Mouse (Mus musculus) erythroblast, embryonic 14.5 days (primary cell): ENCODE results near the gene Arhgap30.

ENCODE experiments used
- GATA1 ChIP-seq: IDR thresholded peaks from 2 replicates; pipeline ENCODE4 v1.6.1; 2012; ENCODE audit warnings: low read length, inconsistent platforms, mixed read lengths
- TAL1 ChIP-seq: IDR thresholded peaks from 3 replicates; pipeline ENCODE4 v1.6.1; 2012; ENCODE audit warnings: low read length, inconsistent platforms, mixed read lengths

DNA sequence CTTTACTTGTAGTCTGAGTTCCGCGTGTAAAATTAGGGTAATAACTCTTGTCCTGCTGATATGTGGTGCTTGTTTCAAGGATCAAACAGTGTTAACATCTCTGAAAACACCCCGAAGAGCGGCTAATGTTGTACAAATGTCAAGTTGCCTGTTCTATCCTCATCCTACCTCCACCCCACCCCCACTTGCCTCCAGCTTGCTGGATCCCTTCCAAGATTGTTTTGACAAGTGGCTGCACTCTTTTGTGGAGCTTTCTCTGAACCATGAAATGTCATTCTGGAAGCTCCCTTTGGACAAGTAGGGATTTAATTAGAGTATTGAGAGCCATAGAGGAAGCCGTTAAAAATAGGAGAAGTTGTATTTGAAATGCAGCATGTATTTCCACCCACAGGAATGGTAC lies 71.0 kb downstream of the Arhgap30 start:
- TF ChIP-seq GATA1, result no peak
- no peak for TF ChIP-seq TAL1
